Mouse (Mus musculus) ES-Bruce4 (cell line): ENCODE measurements around the gene Gm47995. TPM values are rescaled to one million over a fixed set of nuclear protein-coding genes. Genes with fewer than 3 reads are reported as not detected.

Source experiments
- H3K27ac ChIP-seq: 2 replicates; pipeline ENCODE4 v1.5.1; 2012; ENCODE audit warnings: low read length, inconsistent platforms; ENCODE audit not compliant: insufficient read depth
- H3K27me3 ChIP-seq: 2 replicates; pipeline ENCODE4 v1.6.1; 2012; ENCODE audit warnings: mild to moderate bottlenecking, low read length, inconsistent platforms; ENCODE audit not compliant: control insufficient read depth, poor library complexity, insufficient read depth, severe bottlenecking
- H3K36me3 ChIP-seq: 2 replicates; pipeline ENCODE4 v1.6.1; 2012; ENCODE audit warnings: inconsistent platforms, mild to moderate bottlenecking, low read length, moderate library complexity; ENCODE audit not compliant: control insufficient read depth, poor library complexity, insufficient read depth, severe bottlenecking
- H3K4me1 ChIP-seq: one replicate; pipeline ENCODE4 v1.8.1; 2011; ENCODE audit warnings: low read length; ENCODE audit not compliant: control insufficient read depth, insufficient read depth
- H3K4me3 ChIP-seq: 2 replicates; pipeline ENCODE4 v1.5.1; 2011; ENCODE audit warnings: low read depth, mild to moderate bottlenecking, low read length
- H3K9ac ChIP-seq: 2 replicates; pipeline ENCODE4 v1.6.1; 2012; ENCODE audit warnings: low read depth, mild to moderate bottlenecking, inconsistent platforms; ENCODE audit not compliant: poor library complexity, severe bottlenecking
- H3K9me3 ChIP-seq: replicated peaks from 2 replicates; pipeline ENCODE4 v1.6.1; 2012; ENCODE audit warnings: mild to moderate bottlenecking, low read length, inconsistent platforms; ENCODE audit not compliant: control insufficient read depth, poor library complexity, insufficient read depth, severe bottlenecking
- CTCF ChIP-seq: IDR thresholded peaks from one replicate; pipeline ENCODE4 v1.8.1; 2011; ENCODE audit warnings: low read depth, low read length
- EP300 ChIP-seq: IDR thresholded peaks from 2 replicates; pipeline ENCODE4 v1.6.1; 2011; ENCODE audit warnings: low read depth, low read length; ENCODE audit not compliant: insufficient read depth
- POLR2A ChIP-seq: IDR thresholded peaks from one replicate; pipeline ENCODE4 v1.8.1; 2011; ENCODE audit warnings: low read length; ENCODE audit not compliant: insufficient read depth
- polyA plus RNA-seq: library from polyadenylated mRNA; stranded (reverse); fragments of >200 nt; gene quantifications from 2 replicates; pipeline ENCODE4 v1.2.4, GENCODE M21; 2011; ENCODE audit warnings: low read depth; ENCODE audit not compliant: missing spikeins, insufficient read depth, insufficient read length

The Gm47995 gene
- polyA plus RNA-seq, 1 experiment: not detected

GRCm38 (mm10) chr1:151156777-151157632 lies 41.2 kb upstream of the Gm47995 start:
- no peaks in the 10 kb centered on the region for H3K4me1 ChIP-seq
- no peaks in the 10 kb centered on the region for H3K27me3 ChIP-seq
- no peak overlapping the region for H3K27ac ChIP-seq
- no peaks in the 10 kb centered on the region for H3K36me3 ChIP-seq
- TF ChIP-seq CTCF: no peak
- TF ChIP-seq EP300: no peak
- TF ChIP-seq POLR2A: no peak
- H3K9me3 ChIP-seq: peaks cover 3% of the 10 kb centered on the region; the same call in 1 of the 2 replicates
- no peak overlapping the region for H3K4me3 ChIP-seq
- H3K9ac ChIP-seq: no peak overlapping the region

GRCm38 (mm10) chr1:151157963-151158856 lies 40.0 kb upstream of the Gm47995 start:
- no peaks in the 10 kb centered on the region for H3K36me3 ChIP-seq
- no peak overlapping the region for H3K9ac ChIP-seq
- no peak overlapping the region for H3K27ac ChIP-seq
- H3K4me1 ChIP-seq: no peaks in the 10 kb centered on the region
- peaks cover under 1% of the 10 kb centered on the region; the same call in 1 of the 2 replicates for H3K9me3 ChIP-seq
- no peaks in the 10 kb centered on the region for H3K27me3 ChIP-seq
- TF ChIP-seq POLR2A: no peak
- no peak for TF ChIP-seq EP300
- TF ChIP-seq CTCF: no peak
- H3K4me3 ChIP-seq: no peak overlapping the region

DNA sequence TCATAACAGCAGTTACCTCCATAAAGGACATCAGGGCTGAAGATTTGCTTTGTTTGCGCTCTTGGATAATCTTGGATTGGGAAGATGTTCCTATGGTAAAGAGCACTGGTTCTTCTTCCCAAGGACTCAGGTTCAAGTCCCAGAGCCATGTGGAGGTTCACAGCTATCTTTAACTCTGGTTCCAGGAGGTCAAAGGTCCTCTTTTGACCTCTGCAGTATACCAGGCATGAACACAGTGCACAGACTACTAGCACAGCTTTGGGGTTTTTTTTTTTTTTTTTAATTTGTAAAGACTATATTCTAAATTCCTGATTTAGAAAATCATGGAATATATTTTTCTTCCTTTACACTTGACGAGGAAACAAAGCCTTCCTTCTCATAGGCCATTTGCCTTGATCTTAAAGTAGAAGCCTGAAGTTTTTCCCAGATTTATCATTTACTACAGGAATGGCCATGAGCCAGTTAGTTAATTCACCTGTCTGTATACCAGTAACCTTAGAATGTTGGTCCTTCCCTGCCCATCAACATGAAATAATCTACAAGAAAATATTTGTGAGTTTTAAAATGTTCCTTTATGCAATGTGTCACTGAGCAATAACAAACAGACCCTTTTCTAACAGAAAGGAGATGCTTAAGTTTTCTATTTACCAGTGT lies 39.3 kb upstream of the Gm47995 start:
- H3K27me3 ChIP-seq: no peaks in the 10 kb centered on the region
- no peak overlapping the region for H3K9ac ChIP-seq
- H3K36me3 ChIP-seq: no peaks in the 10 kb centered on the region
- H3K27ac ChIP-seq: no peak overlapping the region
- no peaks in the 10 kb centered on the region for H3K4me1 ChIP-seq
- H3K4me3 ChIP-seq: no peak overlapping the region
- TF ChIP-seq EP300: no peak
- TF ChIP-seq POLR2A: no peak
- no peak for TF ChIP-seq CTCF
- H3K9me3 ChIP-seq: no peaks in the 10 kb centered on the region

GRCm38 (mm10) chr1:151166031-151166430 lies 32.2 kb upstream of the Gm47995 start:
- TF ChIP-seq EP300 (no peak), POLR2A (no peak), CTCF (no peak)
- Histone ChIP-seq H3K9ac (no peak overlapping the region), H3K27ac (no peak overlapping the region), H3K4me3 (no peak overlapping the region), H3K9me3 (no peaks in the 10 kb centered on the region), H3K27me3 (no peaks in the 10 kb centered on the region), H3K36me3 (no peaks in the 10 kb centered on the region), H3K4me1 (no peaks in the 10 kb centered on the region)

DNA sequence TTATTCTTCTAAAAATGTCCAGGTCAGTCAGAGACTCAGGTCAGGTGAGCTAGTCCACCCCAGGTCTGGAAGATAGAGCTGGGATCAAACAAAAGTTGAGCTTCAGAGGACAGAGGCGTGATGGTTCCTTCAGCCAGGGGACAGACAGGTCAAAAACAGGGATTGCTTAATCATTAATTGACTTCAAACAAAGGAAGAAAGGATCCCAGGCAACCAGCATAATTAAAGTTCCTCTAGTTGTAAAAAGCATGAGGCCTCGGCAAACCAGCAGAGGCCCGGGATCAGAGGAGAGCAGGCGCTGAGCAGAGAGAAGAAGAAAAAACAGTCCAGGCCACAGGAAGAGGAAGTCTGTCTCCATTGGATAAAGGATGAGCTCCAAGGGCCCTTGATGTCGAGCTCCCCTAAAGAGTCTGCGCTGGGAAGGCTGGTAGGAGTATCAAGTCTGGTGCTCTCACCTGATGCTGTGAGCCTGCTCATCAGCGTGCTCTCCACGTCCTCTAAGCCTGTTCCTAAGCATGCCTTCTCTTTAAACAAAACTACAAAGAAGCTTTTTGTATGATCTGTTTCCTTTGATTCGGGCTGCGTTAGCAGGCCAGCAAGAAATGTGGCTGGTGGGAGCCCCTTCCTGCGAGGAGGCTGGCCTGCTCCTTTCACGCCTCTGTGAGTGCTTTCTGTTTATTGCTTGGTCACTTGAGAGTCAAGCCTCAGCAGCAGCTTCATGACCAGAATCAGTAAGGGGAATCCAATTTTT lies 30.8 kb upstream of the Gm47995 start:
- H3K36me3 ChIP-seq: no peaks in the 10 kb centered on the region
- TF ChIP-seq EP300: no peak
- no peaks in the 10 kb centered on the region for H3K27me3 ChIP-seq
- H3K4me3 ChIP-seq: no peak overlapping the region
- no peak overlapping the region for H3K27ac ChIP-seq
- no peak overlapping the region for H3K9ac ChIP-seq
- no peaks in the 10 kb centered on the region for H3K9me3 ChIP-seq
- H3K4me1 ChIP-seq: no peaks in the 10 kb centered on the region
